ENCODE assay signal across 9 mouse cellular contexts in genomic region chr17:57106035-57106368, GRCm38 (mm10). TPM values are rescaled to one million over a fixed set of nuclear protein-coding genes. Genes with fewer than 3 reads are reported as not detected.
DNase-seq lines count a peak whose midpoint lies in the region; ATAC-seq and TF ChIP-seq lines count a peak whose summit lies in the region.
"Had no signal": no experiment of that assay in that cellular context is flagged by ENCODE, and none has a peak within 500 bp of the region (broad histone marks: within the 10 kb centered on the region; RNA-seq: fewer than 3 reads in every experiment).

No protein-coding gene starts in this region.

- TF ChIP-seq CTCF in G1E (IDR thresholded peaks at IDR 0.05; ENCODE audit: low read depth, low read length), result no peak

- peak overlapping the region; percentile 90 for H3K4me2 ChIP-seq in heart, embryonic 13.5 days
- H3K4me2 ChIP-seq in hindbrain, embryonic 14.5 days (replicated peaks), result peak overlapping the region; percentile 67
- peak overlapping the region; percentile 87 for H3K4me2 ChIP-seq in midbrain, embryonic 14.5 days (ENCODE audit: low read length)

- intact Hi-C loops in heart, postnatal 25 days (cut with DNase I), result no loop called here

- no peak for DNase-seq in heart, postnatal 25 days (ENCODE audit: low spot score)
- no peak for DNase-seq in G1E (ENCODE audit: low spot score)
- no peak for DNase-seq in hindbrain, embryonic 14.5 days (ENCODE audit: low spot score)
- peak; percentile 14 for DNase-seq in midbrain, embryonic 14.5 days
- DNase-seq in right cerebral cortex, postnatal 25 days, result no peak
- DNase-seq in urinary bladder, postnatal 25 days (ENCODE audit: low spot score), result no peak
- no peak for DNase-seq in right cerebral cortex, adult 2 months (ENCODE audit: low spot score in 2 of 2)
- DNase-seq: lung, postnatal 36 days had no signal

- 17% methylated on average over 9 of the region's 9 CpGs for WGBS in heart, embryonic 13.5 days
- 7% methylated on average over 9 of the region's 9 CpGs for WGBS in hindbrain, embryonic 14.5 days
- 9% methylated on average over 9 of the region's 9 CpGs for WGBS in midbrain, embryonic 14.5 days

- peak overlapping the region; percentile 67 for H3K4me3 ChIP-seq in heart, embryonic 13.5 days
- peak overlapping the region; percentile 87 for H3K4me3 ChIP-seq in G1E (ENCODE audit: low read depth, low read length)
- H3K4me3 ChIP-seq in hindbrain, embryonic 14.5 days (replicated peaks; ENCODE audit: low read length), result peak overlapping the region; percentile 52
- peak overlapping the region; percentile 59 for H3K4me3 ChIP-seq in midbrain, embryonic 14.5 days (replicated peaks; ENCODE audit: low read depth, low read length)

- H3K27ac ChIP-seq in heart, embryonic 13.5 days (replicated peaks), result no peak overlapping the region
- no peak overlapping the region for H3K27ac ChIP-seq in hindbrain, embryonic 14.5 days
- no peak overlapping the region for H3K27ac ChIP-seq in midbrain, embryonic 14.5 days (replicated peaks; ENCODE audit: low read depth, low read length)

- peak overlapping the region; percentile 84 for H3K9ac ChIP-seq in heart, embryonic 13.5 days
- peak overlapping the region; percentile 79 for H3K9ac ChIP-seq in hindbrain, embryonic 14.5 days
- peak overlapping the region; percentile 69 for H3K9ac ChIP-seq in midbrain, embryonic 14.5 days (replicated peaks; ENCODE audit: low read length)

- ATAC-seq in heart, embryonic 13.5 days (ENCODE audit: extremely low read depth, insufficient number of reproducible peaks, low FRiP score, low TSS enrichment), result no peak
- no peak for ATAC-seq in G1E (ENCODE audit: extremely low read depth, insufficient number of reproducible peaks, low FRiP score, poor library complexity, severe bottlenecking)
- no peak for ATAC-seq in hindbrain, embryonic 14.5 days (ENCODE audit: low FRiP score)
- no peak for ATAC-seq in midbrain, embryonic 14.5 days (ENCODE audit: low FRiP score, low TSS enrichment)

- no peaks in the 10 kb centered on the region for H3K36me3 ChIP-seq in heart, embryonic 13.5 days
- peaks cover 56% of the 10 kb centered on the region for H3K36me3 ChIP-seq in G1E (replicated peaks)
- H3K36me3 ChIP-seq in hindbrain, embryonic 14.5 days (replicated peaks; ENCODE audit: control insufficient read depth, insufficient read depth), result no peaks in the 10 kb centered on the region
- H3K36me3 ChIP-seq in midbrain, embryonic 14.5 days (ENCODE audit: control insufficient read depth, insufficient read depth, low read length), result no peaks in the 10 kb centered on the region

- peaks cover 24% of the 10 kb centered on the region for H3K4me1 ChIP-seq in heart, embryonic 13.5 days
- H3K4me1 ChIP-seq in G1E (ENCODE audit: insufficient read depth, low read depth, low read length), result peaks cover 85% of the 10 kb centered on the region
- peaks cover 17% of the 10 kb centered on the region for H3K4me1 ChIP-seq in hindbrain, embryonic 14.5 days (replicated peaks; ENCODE audit: control insufficient read depth, insufficient read depth, low read length)
- peaks cover 9% of the 10 kb centered on the region; the same call in 1 of the 2 replicates for H3K4me1 ChIP-seq in midbrain, embryonic 14.5 days (ENCODE audit: control insufficient read depth, insufficient read depth, low read length)

- no peaks in the 10 kb centered on the region for H3K9me3 ChIP-seq in heart, embryonic 13.5 days
- H3K9me3 ChIP-seq in G1E (replicated peaks), result no peaks in the 10 kb centered on the region
- no peaks in the 10 kb centered on the region for H3K9me3 ChIP-seq in hindbrain, embryonic 14.5 days (ENCODE audit: control insufficient read depth, low read length)
- H3K9me3 ChIP-seq in midbrain, embryonic 14.5 days (ENCODE audit: control insufficient read depth, low read length), result no peaks in the 10 kb centered on the region

- H3K27me3 ChIP-seq in heart, embryonic 13.5 days (replicated peaks), result 0 out of 2 replicates have a peak, but pooled peaks cover 10% of the 10 kb centered on the region
- H3K27me3 ChIP-seq in G1E (ENCODE audit: insufficient read depth, low read length), result no peaks in the 10 kb centered on the region
- H3K27me3 ChIP-seq in hindbrain, embryonic 14.5 days (ENCODE audit: control insufficient read depth, insufficient read depth, low read length), result no peaks in the 10 kb centered on the region
- H3K27me3 ChIP-seq in midbrain, embryonic 14.5 days (ENCODE audit: control insufficient read depth, insufficient read depth, low read length), result no peaks in the 10 kb centered on the region

RNA-seq across cellular contexts. Expression of gene Tnfsf9, which starts 0.9 kb away (rescaled TPM):
- polyA plus RNA-seq in heart, embryonic 13.5 days (2015; fragmentation: Nextera tagmentation; extraction: Ambion mirVana), result 3.2 and 4.7 TPM in 2 replicates
- under 1 TPM; 0.28 to 0.57 TPM for total RNA-seq in heart, postnatal 25 days (2021)
- total RNA-seq in G1E (2014; fragmentation: Nextera tagmentation), result 2.3 and 4.4 TPM in 2 replicates
- 9.0 and 10.4 TPM in 2 replicates for total RNA-seq in G1E (2017)
- 6.6 and 9.2 TPM in 2 replicates for polyA plus RNA-seq in G1E (2012)
- polyA plus RNA-seq in hindbrain, embryonic 14.5 days (2014; fragmentation: Nextera tagmentation; extraction: Ambion mirVana), result 5.6 and 6.2 TPM in 2 replicates
- 5.2 and 6.7 TPM in 2 replicates for polyA plus RNA-seq in midbrain, embryonic 14.5 days (2014; fragmentation: Nextera tagmentation; extraction: Ambion mirVana)

RNA-seq across cellular contexts. Expression of gene Tubb4a, which starts 18.4 kb away (rescaled TPM):
- 7.9 and 9.7 TPM in 2 replicates for polyA plus RNA-seq in heart, embryonic 13.5 days (2015; fragmentation: Nextera tagmentation; extraction: Ambion mirVana)
- total RNA-seq in heart, postnatal 25 days (2021), result 1 to 10 TPM; 3.2 to 3.3 TPM
- total RNA-seq in G1E (2014; fragmentation: Nextera tagmentation) (4.2 and 4.3 TPM in 2 replicates), G1E (2017) (0.38 and 0.46 TPM in 2 replicates)
- 0.37 and 0.51 TPM in 2 replicates for polyA plus RNA-seq in G1E (2012)
- 312 and 331 TPM in 2 replicates for polyA plus RNA-seq in hindbrain, embryonic 14.5 days (2014; fragmentation: Nextera tagmentation; extraction: Ambion mirVana)
- polyA plus RNA-seq in midbrain, embryonic 14.5 days (2014; fragmentation: Nextera tagmentation; extraction: Ambion mirVana), result 324 and 344 TPM in 2 replicates

RNA-seq across cellular contexts. Expression of gene Dennd1c, which starts 27.7 kb away (rescaled TPM):
- 1.0 and 1.7 TPM in 2 replicates for polyA plus RNA-seq in heart, embryonic 13.5 days (2015; fragmentation: Nextera tagmentation; extraction: Ambion mirVana)
- total RNA-seq in heart, postnatal 25 days (2021), result 1 to 10 TPM in 1 of 2 experiments, under 1 TPM in 1; 0.96 to 2.1 TPM
- total RNA-seq in G1E (2014; fragmentation: Nextera tagmentation), result 25.8 and 39.7 TPM in 2 replicates
- total RNA-seq in G1E (2017), result 13.4 and 14.3 TPM in 2 replicates
- polyA plus RNA-seq in G1E (2012), result 23.3 and 24.6 TPM in 2 replicates
- polyA plus RNA-seq in hindbrain, embryonic 14.5 days (2014; fragmentation: Nextera tagmentation; extraction: Ambion mirVana), result 2.8 and 3.6 TPM in 2 replicates
- 3.3 and 3.4 TPM in 2 replicates for polyA plus RNA-seq in midbrain, embryonic 14.5 days (2014; fragmentation: Nextera tagmentation; extraction: Ambion mirVana)

RNA-seq across cellular contexts. Expression of gene Cd70, which starts 43.6 kb away (rescaled TPM):
- not detected in 2 replicates for polyA plus RNA-seq in heart, embryonic 13.5 days (2015; fragmentation: Nextera tagmentation; extraction: Ambion mirVana)
- total RNA-seq in heart, postnatal 25 days (2021), result not detected
- not detected in 2 replicates for total RNA-seq in G1E (2014; fragmentation: Nextera tagmentation)
- total RNA-seq in G1E (2017), result not detected in 2 replicates
- not detected in 2 replicates for polyA plus RNA-seq in G1E (2012)
- 1.5 and 1.7 TPM in 2 replicates for polyA plus RNA-seq in hindbrain, embryonic 14.5 days (2014; fragmentation: Nextera tagmentation; extraction: Ambion mirVana)
- 1.1 and 1.4 TPM in 2 replicates for polyA plus RNA-seq in midbrain, embryonic 14.5 days (2014; fragmentation: Nextera tagmentation; extraction: Ambion mirVana)

RNA-seq across cellular contexts. Expression of gene Slc25a23, which starts 46.3 kb away (rescaled TPM):
- 13.2 and 14.0 TPM in 2 replicates for polyA plus RNA-seq in heart, embryonic 13.5 days (2015; fragmentation: Nextera tagmentation; extraction: Ambion mirVana)
- 10 to 100 TPM; 65.1 to 75.0 TPM for total RNA-seq in heart, postnatal 25 days (2021)
- total RNA-seq in G1E (2014; fragmentation: Nextera tagmentation) (42.6 and 44.5 TPM in 2 replicates), G1E (2017) (2.4 and 3.3 TPM in 2 replicates)
- polyA plus RNA-seq in G1E (2012), result 16.7 and 18.3 TPM in 2 replicates
- 40.6 and 46.8 TPM in 2 replicates for polyA plus RNA-seq in hindbrain, embryonic 14.5 days (2014; fragmentation: Nextera tagmentation; extraction: Ambion mirVana)
- polyA plus RNA-seq in midbrain, embryonic 14.5 days (2014; fragmentation: Nextera tagmentation; extraction: Ambion mirVana), result 31.6 and 32.9 TPM in 2 replicates

Comparison
In these comparisons a context has a peak if more than half of its experiments do, and no peak if none do; other contexts are left out.
1. RNA of gene Tubb4a, which starts 18.4 kb away (polyA plus RNA-seq): 324 to 344 TPM in midbrain, embryonic 14.5 days and 312 to 331 TPM in hindbrain, embryonic 14.5 days; 7.9 to 9.7 TPM in heart, embryonic 13.5 days and 0.37 to 0.51 TPM in G1E; every median in the first group is over 10 times any median in the second.
2. Peak in every context shown above with its lines, with median percentiles within 50 percentile points of each other: H3K4me2 ChIP-seq, H3K4me3 ChIP-seq and H3K9ac ChIP-seq.